Mouse (Mus musculus) myocyte (in vitro differentiated cells): ENCODE data around the gene Defb39.

ENCODE experiments used
- POLR2A ChIP-seq: IDR thresholded peaks from one replicate; pipeline ENCODE4 v1.6.1; 2011; ENCODE audit warnings: low read depth, mild to moderate bottlenecking, control low read depth, moderate library complexity; ENCODE audit not compliant: insufficient read length
- POLR2AphosphoS2 ChIP-seq: IDR thresholded peaks from one replicate; pipeline ENCODE4 v1.6.1; 2011; ENCODE audit warnings: low read depth, control low read depth; ENCODE audit not compliant: insufficient read length
- USF1 ChIP-seq: IDR thresholded peaks from one replicate; pipeline ENCODE4 v1.6.1; 2011; ENCODE audit warnings: low read depth, mild to moderate bottlenecking, control low read depth, moderate library complexity

GRCm38 (mm10) chr8:19062891-19063290 is 1.7 kb downstream of the Defb39 start:
- TF ChIP-seq USF1 (no peak), POLR2A (no peak), POLR2AphosphoS2 (no peak)
